Mouse (Mus musculus) cerebellum, adult 2 months (tissue): Measurements from ENCODE around the gene Pdzd7. TPM values are rescaled to one million over a fixed set of nuclear protein-coding genes. Genes with fewer than 3 reads are reported as not detected.
"Not testable (repeated sequence)": the region's sequence is repeated elsewhere in the genome, so short reads cannot be mapped to it uniquely, and the experiment has no call there.

Source experiments
- DNase-seq, 2 experiments: peaks; one replicate each; pipeline ENCODE4 v3.0.0; 2021
- H3K27ac ChIP-seq: fragments of 200-500 bp; 2 replicates; pipeline ENCODE4 v1.5.1; 2012; ENCODE audit warnings: low read length, control low read depth, inconsistent platforms; ENCODE audit not compliant: insufficient read depth
- H3K27me3 ChIP-seq: fragments of 200-500 bp; 2 replicates; pipeline ENCODE4 v1.6.1; 2012; ENCODE audit warnings: inconsistent platforms, mild to moderate bottlenecking, low read length, moderate library complexity; ENCODE audit not compliant: control insufficient read depth, insufficient read depth
- H3K4me1 ChIP-seq: fragments of 200-500 bp; 2 replicates; pipeline ENCODE4 v1.6.1; 2011; ENCODE audit warnings: low read length; ENCODE audit not compliant: control insufficient read depth, insufficient read depth
- H3K4me3 ChIP-seq: fragments of 200-500 bp; replicated peaks from 2 replicates; pipeline ENCODE3; 2011; ENCODE audit warnings: mild to moderate bottlenecking, low read depth, low read length, control low read depth; ENCODE audit not compliant: insufficient read depth
- CTCF ChIP-seq: fragments of 200-500 bp; IDR thresholded peaks from 2 replicates; pipeline ENCODE4 v1.5.1; 2011; ENCODE audit warnings: low read depth, mild to moderate bottlenecking, control low read depth, low read length, moderate library complexity, borderline replicate concordance; ENCODE audit not compliant: insufficient read depth
- POLR2A ChIP-seq: fragments of 200-500 bp; IDR thresholded peaks from 2 replicates; pipeline ENCODE4 v1.6.1; 2011; ENCODE audit warnings: low read length, control low read depth, borderline replicate concordance; ENCODE audit not compliant: insufficient read depth
- WGBS: fragments of 180-500 bp; shearing (Covaris S2); methylation state at CpG from one replicate; pipeline ENCODE4 v1.1.7; 2018; 5-methylcytosine and 5-hydroxymethylcytosine counted together
- polyA plus RNA-seq: library from polyadenylated mRNA; depleted of rRNA; stranded (reverse); fragments of >200 nt; gene quantifications from 2 replicates; pipeline ENCODE4 v1.2.3, GENCODE M21; 2012

Gene Pdzd7
- polyA plus RNA-seq, 1 experiment, result 9.1 TPM

- Histone ChIP-seq H3K4me3 (peak overlapping the region; percentile 94), H3K27ac (peak overlapping the region; percentile 87)
- under 1% methylated on average over 34 of the region's 34 CpGs for WGBS
Observed at GRCm38 (mm10) chr19:45046523-45047321, 1.2 kb upstream of the Pdzd7 start.

GRCm38 (mm10) chr19:45045236-45045635 lies 281 bp downstream of the Pdzd7 start:
- DNase-seq, result peak in 1 of 2 experiments; percentile 12
- WGBS, result 72% methylated on average over 15 of the region's 15 CpGs
- H3K27me3 ChIP-seq, result no peaks in the 10 kb centered on the region
- peaks cover 13% of the 10 kb centered on the region for H3K4me1 ChIP-seq
- H3K4me3 ChIP-seq, result no peak overlapping the region
- H3K27ac ChIP-seq, result no peak overlapping the region
- no peak for TF ChIP-seq POLR2A
- no peak for TF ChIP-seq CTCF

More at GRCm38 (mm10) chr19:45046523-45047321, 1.2 kb upstream of the Pdzd7 start:
- peak; percentile 95 to 97 for DNase-seq
- no peaks in the 10 kb centered on the region for H3K27me3 ChIP-seq
- peaks cover 13% of the 10 kb centered on the region for H3K4me1 ChIP-seq
- 0 out of 2 replicates have a peak, but pooled peaks have one; percentile 22 for TF ChIP-seq POLR2A
- TF ChIP-seq CTCF, result no peak

GRCm38 (mm10) chr19:45044389-45044927 lies 1.1 kb downstream of the Pdzd7 start:
- TF ChIP-seq POLR2A, result no peak
- TF ChIP-seq CTCF, result no peak
- Histone ChIP-seq H3K27me3 (no peaks in the 10 kb centered on the region), H3K27ac (no peak overlapping the region), H3K4me3 (no peak overlapping the region), H3K4me1 (peaks cover 8% of the 10 kb centered on the region)
- no peak for DNase-seq
- WGBS, result 61% methylated on average over 11 of the region's 11 CpGs

GRCm38 (mm10) chr19:45040214-45040613 lies 5.3 kb downstream of the Pdzd7 start:
- Histone ChIP-seq H3K4me3 (no peak overlapping the region), H3K4me1 (no peaks in the 10 kb centered on the region), H3K27me3 (no peaks in the 10 kb centered on the region), H3K27ac (no peak overlapping the region)
- TF ChIP-seq CTCF (no peak), POLR2A (no peak)
- DNase-seq, result no peak
- WGBS, result 58% methylated on average over 13 of the region's 13 CpGs

GRCm38 (mm10) chr19:45038198-45038597 lies 7.3 kb downstream of the Pdzd7 start:
- not testable (repeated sequence) for H3K27ac ChIP-seq, H3K27me3 ChIP-seq, H3K4me3 ChIP-seq, DNase-seq, H3K4me1 ChIP-seq
- 90% methylated on average over 7 of the region's 7 CpGs for WGBS

GRCm38 (mm10) chr19:45036867-45037266 lies 8.7 kb downstream of the Pdzd7 start:
- Histone ChIP-seq H3K4me3 (no peak overlapping the region), H3K27me3 (no peaks in the 10 kb centered on the region), H3K4me1 (peaks cover 4% of the 10 kb centered on the region; the same call in 1 of the 2 replicates), H3K27ac (no peak overlapping the region)
- DNase-seq, result no peak
- 32% methylated on average over 16 of the region's 16 CpGs for WGBS
- TF ChIP-seq CTCF, result peak; percentile 27; the same call in 1 of the 2 replicates
- TF ChIP-seq POLR2A, result no peak

- TF ChIP-seq POLR2A (no peak), CTCF (peak; percentile 57)
- peak; percentile 44 to 54 for DNase-seq
- 12% methylated on average over 17 of the region's 17 CpGs for WGBS
- Histone ChIP-seq H3K4me1 (peaks cover 15% of the 10 kb centered on the region; the same call in 1 of the 2 replicates), H3K27ac (no peak overlapping the region), H3K27me3 (no peaks in the 10 kb centered on the region), H3K4me3 (no peak overlapping the region)
Observed at GRCm38 (mm10) chr19:45032570-45033332, 12.8 kb downstream of the Pdzd7 start.

GRCm38 (mm10) chr19:45031780-45032179 lies 13.7 kb downstream of the Pdzd7 start:
- Histone ChIP-seq H3K4me3 (no peak overlapping the region), H3K27ac (no peak overlapping the region), H3K4me1 (peaks cover 15% of the 10 kb centered on the region; the same call in 1 of the 2 replicates), H3K27me3 (no peaks in the 10 kb centered on the region)
- DNase-seq, result peak; percentile 79 to 84
- WGBS, result 12% methylated on average over 4 of the region's 4 CpGs
- no peak for TF ChIP-seq POLR2A
- TF ChIP-seq CTCF, result peak; percentile 89
